Mouse (Mus musculus) embryonic facial prominence, embryonic 12.5 days (tissue): ENCODE measurements around the gene Kmt5b. TPM values are rescaled to one million over a fixed set of nuclear protein-coding genes. Genes with fewer than 3 reads are reported as not detected.

Experiments
- ATAC-seq: fragments of 200-750 bp; cut with Nextera tagmentation; 2 replicates; pipeline ENCODE4 v1.8.0; 2017; ENCODE audit not compliant: insufficient number of reproducible peaks, insufficient read depth, low FRiP score, low TSS enrichment
- H3K27ac ChIP-seq: fragments of 300-500 bp; sonication (generic); 2 replicates; pipeline ENCODE4 v1.5.1; 2016; ENCODE audit warnings: mild to moderate bottlenecking
- H3K27me3 ChIP-seq: fragments of 300-500 bp; sonication (generic); 2 replicates; pipeline ENCODE4 v1.6.1; 2016; ENCODE audit warnings: mild to moderate bottlenecking, moderate library complexity
- H3K36me3 ChIP-seq: fragments of 300-500 bp; sonication (generic); 2 replicates; pipeline ENCODE4 v1.6.1; 2016; ENCODE audit warnings: mild to moderate bottlenecking
- H3K4me1 ChIP-seq: fragments of 300-500 bp; sonication (generic); 2 replicates; pipeline ENCODE4 v1.6.1; 2016
- H3K4me2 ChIP-seq: fragments of 300-500 bp; sonication (generic); replicated peaks from 2 replicates; pipeline ENCODE4 v1.6.1; 2016; ENCODE audit warnings: mild to moderate bottlenecking, moderate library complexity
- H3K4me3 ChIP-seq: fragments of 300-500 bp; sonication (generic); 2 replicates; pipeline ENCODE4 v1.5.1; 2016; ENCODE audit warnings: mild to moderate bottlenecking
- H3K9ac ChIP-seq: fragments of 300-500 bp; sonication (generic); 2 replicates; pipeline ENCODE4 v1.6.1; 2016; ENCODE audit warnings: mild to moderate bottlenecking, moderate library complexity
- H3K9me3 ChIP-seq: fragments of 300-500 bp; sonication (generic); 2 replicates; pipeline ENCODE4 v1.6.1; 2016; ENCODE audit warnings: mild to moderate bottlenecking, moderate library complexity
- WGBS: fragments of 180-500 bp; shearing (Covaris S2); methylation state at CpG from one replicate; pipeline ENCODE4 v1.1.7; 2016; 5-methylcytosine and 5-hydroxymethylcytosine counted together
- polyA plus RNA-seq: library from polyadenylated mRNA; unstranded; fragments of >200 nt; fragmentation: Nextera tagmentation; extraction: Ambion mirVana; gene quantifications from 2 replicates; pipeline ENCODE4 v1.2.1, GENCODE M21; 2016

Gene Kmt5b
- polyA plus RNA-seq, 1 experiment from 2014 or later: 42.2 TPM

DNA sequence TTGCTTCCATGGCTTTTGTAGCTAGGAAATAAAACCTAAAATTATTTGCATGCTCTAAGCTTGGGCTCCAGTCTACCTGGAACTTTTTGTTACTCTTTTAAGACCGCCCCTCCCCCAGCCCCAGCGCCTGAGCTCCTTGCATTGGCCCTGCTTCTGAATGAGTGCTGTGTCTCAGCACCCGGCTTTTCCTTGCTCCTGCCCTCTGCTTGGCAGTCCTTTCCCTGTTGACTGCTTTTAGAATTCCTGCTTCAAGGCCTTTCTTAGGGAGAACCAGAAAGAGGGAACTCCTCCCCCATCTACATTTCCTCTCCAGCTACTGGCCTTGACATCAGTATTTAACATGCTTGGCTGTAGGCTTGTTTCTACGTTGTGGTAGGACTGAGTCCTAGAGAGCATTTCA lies 88.4 kb downstream of the Kmt5b start:
- peaks cover 29% of the 10 kb centered on the region for H3K4me1 ChIP-seq
- no peak for ATAC-seq
- no peaks in the 10 kb centered on the region for H3K36me3 ChIP-seq
- no peaks in the 10 kb centered on the region for H3K27me3 ChIP-seq
- H3K9me3 ChIP-seq: no peaks in the 10 kb centered on the region
- 13% methylated on average over 4 of the region's 4 CpGs for WGBS
- no peak overlapping the region for H3K9ac ChIP-seq
- no peak overlapping the region for H3K4me3 ChIP-seq
- peak overlapping the region; percentile 23; the same call in 1 of the 2 replicates for H3K4me2 ChIP-seq
- peak overlapping the region; percentile 23; the same call in 1 of the 2 replicates for H3K27ac ChIP-seq

DNA sequence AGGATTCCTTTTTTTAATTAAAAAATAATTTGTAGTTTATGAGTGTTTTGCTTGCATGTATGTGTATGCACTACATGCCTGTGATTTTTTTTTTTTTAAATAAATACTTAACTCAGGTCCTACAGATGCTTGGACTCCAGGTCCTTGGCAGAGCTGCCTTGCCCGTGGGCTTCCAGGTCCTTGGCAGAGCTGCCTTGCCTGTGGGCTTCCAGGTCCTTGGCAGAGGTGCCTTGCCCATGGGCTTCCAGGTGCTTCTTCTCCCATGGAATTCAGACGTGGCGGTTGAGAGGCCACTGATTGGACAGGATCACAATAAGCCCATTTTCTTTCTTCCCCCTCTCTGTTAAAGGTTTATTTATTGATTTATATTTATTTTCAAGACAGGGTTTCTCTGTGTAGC lies 90.0 kb downstream of the Kmt5b start:
- Histone ChIP-seq H3K36me3 (0 out of 2 replicates have a peak, but pooled peaks cover 2% of the 10 kb centered on the region), H3K27ac (no peak overlapping the region), H3K27me3 (no peaks in the 10 kb centered on the region), H3K4me3 (no peak overlapping the region), H3K4me2 (no peak overlapping the region), H3K4me1 (peaks cover 26% of the 10 kb centered on the region), H3K9me3 (no peaks in the 10 kb centered on the region), H3K9ac (no peak overlapping the region)
- WGBS: 83% methylated on average over 3 of the region's 3 CpGs
- ATAC-seq: no peak

DNA sequence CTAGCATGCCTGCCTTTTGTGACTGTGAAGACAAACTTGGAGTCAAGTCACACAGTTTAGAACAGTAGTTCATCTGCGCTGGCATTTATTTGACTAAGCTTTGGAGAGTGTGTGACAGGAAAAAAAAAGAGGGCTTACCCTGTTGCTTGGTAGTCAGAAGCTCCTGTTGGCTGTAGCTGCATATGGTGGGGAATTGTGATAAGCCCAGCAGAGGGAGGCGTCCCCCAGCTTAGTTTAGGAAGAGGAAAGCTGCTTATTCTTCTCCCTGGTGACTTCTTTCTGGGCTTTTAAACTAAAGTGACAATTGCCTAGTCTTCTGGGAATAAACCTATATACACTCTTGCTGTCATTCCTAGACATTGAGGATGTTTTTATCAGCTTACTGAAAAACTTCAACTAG lies 95.5 kb downstream of the Kmt5b start:
- no peaks in the 10 kb centered on the region for H3K27me3 ChIP-seq
- no peak overlapping the region for H3K4me2 ChIP-seq
- no peak for ATAC-seq
- no peak overlapping the region for H3K9ac ChIP-seq
- no peak overlapping the region for H3K27ac ChIP-seq
- H3K9me3 ChIP-seq: no peaks in the 10 kb centered on the region
- H3K36me3 ChIP-seq: peaks cover 19% of the 10 kb centered on the region
- H3K4me3 ChIP-seq: no peak overlapping the region
- 0 out of 2 replicates have a peak, but pooled peaks cover 3% of the 10 kb centered on the region for H3K4me1 ChIP-seq
- WGBS: 76% methylated on average over 2 of the region's 2 CpGs

DNA sequence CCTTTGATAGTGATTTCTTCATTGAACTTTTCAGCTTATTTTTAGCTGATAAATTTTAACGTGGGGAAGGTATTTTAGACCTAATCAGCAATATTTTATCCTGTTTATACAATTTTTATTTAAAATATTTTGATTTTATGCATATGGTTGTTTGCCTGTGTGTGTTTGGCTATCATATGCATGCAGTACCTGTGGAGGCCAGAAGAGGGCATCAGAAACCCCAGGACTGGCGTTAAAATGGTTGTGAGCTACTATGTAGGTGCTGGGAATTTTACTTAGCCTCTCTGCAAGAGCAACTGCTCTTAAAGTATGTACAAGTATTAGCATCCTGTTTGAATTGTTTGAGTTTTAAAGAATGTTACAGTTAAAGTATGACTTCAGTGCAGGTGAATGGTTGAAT lies 97.7 kb downstream of the Kmt5b start:
- WGBS: 83% methylated on average over 2 of the region's 2 CpGs
- Histone ChIP-seq H3K27ac (no peak overlapping the region), H3K9ac (no peak overlapping the region), H3K36me3 (peaks cover 19% of the 10 kb centered on the region), H3K4me1 (0 out of 2 replicates have a peak, but pooled peaks cover 3% of the 10 kb centered on the region), H3K9me3 (no peaks in the 10 kb centered on the region), H3K4me3 (no peak overlapping the region), H3K27me3 (no peaks in the 10 kb centered on the region), H3K4me2 (no peak overlapping the region)
- no peak for ATAC-seq

Other genes starting within 250 kb of the Kmt5b start
- 70.7 and 74.8 TPM in 2 replicates for gene Ppp6r3, start 191.7 kb upstream of the Kmt5b start, polyA plus RNA-seq
- 7.1 and 7.9 TPM in 2 replicates for gene Lrp5, start 80.9 kb upstream of the Kmt5b start, polyA plus RNA-seq
- 42.0 and 44.7 TPM in 2 replicates for gene 1810055G02Rik, start 59.1 kb upstream of the Kmt5b start, polyA plus RNA-seq
- gene Chka, start 84.4 kb downstream of the Kmt5b start, polyA plus RNA-seq: 64.2 and 68.9 TPM in 2 replicates
- 46.4 and 53.6 TPM in 2 replicates for gene Tcirg1, start 139.7 kb downstream of the Kmt5b start, polyA plus RNA-seq
- 245 and 268 TPM in 2 replicates for gene Ndufs8, start 145.4 kb downstream of the Kmt5b start, polyA plus RNA-seq
- 0.91 and 1.1 TPM in 2 replicates for gene Aldh3b1, start 162.4 kb downstream of the Kmt5b start, polyA plus RNA-seq
- gene Unc93b1, start 167.8 kb downstream of the Kmt5b start, polyA plus RNA-seq: 12.5 and 12.7 TPM in 2 replicates
- not detected in 2 replicates for gene Aldh3b3, start 191.2 kb downstream of the Kmt5b start, polyA plus RNA-seq
- gene Aldh3b2, start 204.9 kb downstream of the Kmt5b start, polyA plus RNA-seq: 2.0 and 2.8 TPM in 2 replicates
- 3.0 and 3.4 TPM in 2 replicates for gene Acy3, start 219.1 kb downstream of the Kmt5b start, polyA plus RNA-seq
- gene Tbx10, start 225.3 kb downstream of the Kmt5b start, polyA plus RNA-seq: not detected in 2 replicates
- 30.0 and 33.2 TPM in 2 replicates for gene Nudt8, start 233.2 kb downstream of the Kmt5b start, polyA plus RNA-seq
- 4.0 and 5.6 TPM in 2 replicates for gene Gm49405, start 233.2 kb downstream of the Kmt5b start, polyA plus RNA-seq
- gene Doc2g, start 235.9 kb downstream of the Kmt5b start, polyA plus RNA-seq: 6.5 and 6.9 TPM in 2 replicates
- 188 and 201 TPM in 2 replicates for gene Ndufv1, start 245.4 kb downstream of the Kmt5b start, polyA plus RNA-seq